Mouse (Mus musculus): ENCODE measurements at regions not wholly inside any gene's neighbourhood (a gene's known extent, or its start where the extent isn't known, plus 50 kb on each side); places are given as distances from the start of the nearest gene placed in this dataset.
A peak's percentile ranks its signal among the peaks of the same experiment; 100 is the strongest.

DNA sequence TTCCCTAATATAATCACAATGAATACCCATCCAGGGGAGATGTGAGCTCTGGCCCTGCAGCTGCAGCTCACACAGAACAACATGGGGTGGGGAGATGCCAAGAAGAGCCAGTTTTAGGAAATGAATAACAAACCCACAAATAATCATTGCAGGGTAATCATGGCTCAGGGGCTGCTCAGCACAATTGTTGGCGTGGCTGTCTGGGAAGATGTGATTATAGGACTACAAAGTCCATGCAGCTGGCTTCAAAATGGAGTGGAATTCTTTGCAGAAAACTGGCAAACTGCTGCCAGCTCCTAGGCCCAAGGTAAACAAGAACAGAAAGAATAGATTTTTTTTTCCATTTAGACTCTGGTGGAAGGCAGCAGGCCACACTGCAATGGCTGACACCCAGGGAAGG, 343.6 kb downstream of the Nuf2 start:
- 43% methylated on average over 1 of the region's 1 CpGs for WGBS
- ATAC-seq, result 0 out of 2 replicates have a peak, but pooled peaks have one; percentile 27
- no peak overlapping the region for H3K4me2 ChIP-seq (ENCODE audit: low read length)
- no peaks in the 10 kb centered on the region for H3K36me3 ChIP-seq (ENCODE audit: control insufficient read depth, insufficient read depth, low read length)
- no peaks in the 10 kb centered on the region for H3K9me3 ChIP-seq (ENCODE audit: control insufficient read depth, low read length)
- H3K27me3 ChIP-seq (replicated peaks; ENCODE audit: control insufficient read depth, insufficient read depth, low read length), result no peaks in the 10 kb centered on the region
- H3K9ac ChIP-seq (ENCODE audit: low read depth, low read length), result no peak overlapping the region
- H3K4me3 ChIP-seq (ENCODE audit: low read length), result no peak overlapping the region
- no peaks in the 10 kb centered on the region for H3K4me1 ChIP-seq (ENCODE audit: control insufficient read depth, insufficient read depth, low read depth, low read length)
- no peak overlapping the region for H3K27ac ChIP-seq (ENCODE audit: low read depth, low read length)

DNA sequence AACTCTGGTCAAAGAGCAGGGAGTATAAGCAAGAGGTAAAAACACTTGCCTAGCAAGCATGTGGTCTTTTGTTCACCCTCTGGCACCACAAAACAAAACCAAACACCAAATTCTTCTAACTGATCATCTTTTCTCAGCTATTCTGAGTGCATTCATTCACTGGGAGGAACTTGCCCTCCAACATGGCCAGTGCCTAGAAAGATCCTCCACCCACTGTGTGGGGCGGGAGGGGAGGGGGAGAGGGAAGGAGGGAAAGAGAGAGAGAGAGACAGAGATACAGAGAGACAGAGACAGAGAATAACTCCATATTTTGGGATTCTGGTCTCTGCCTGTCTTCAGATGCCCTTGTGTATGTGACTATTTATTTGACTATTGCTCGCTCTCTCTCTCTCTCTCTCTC, 360.9 kb downstream of the Nuf2 start:
- H3K9ac ChIP-seq (ENCODE audit: low read depth, low read length), result no peak overlapping the region
- no peaks in the 10 kb centered on the region for H3K9me3 ChIP-seq (ENCODE audit: control insufficient read depth, low read length)
- ATAC-seq, result no peak
- H3K4me1 ChIP-seq (ENCODE audit: control insufficient read depth, insufficient read depth, low read depth, low read length), result no peaks in the 10 kb centered on the region
- no peaks in the 10 kb centered on the region for H3K27me3 ChIP-seq (replicated peaks; ENCODE audit: control insufficient read depth, insufficient read depth, low read length)
- WGBS, result 92% methylated on average over 2 of the region's 2 CpGs
- H3K4me2 ChIP-seq (ENCODE audit: low read length), result no peak overlapping the region
- H3K36me3 ChIP-seq (ENCODE audit: control insufficient read depth, insufficient read depth, low read length), result no peaks in the 10 kb centered on the region
- no peak overlapping the region for H3K4me3 ChIP-seq (ENCODE audit: low read length)
- H3K27ac ChIP-seq (ENCODE audit: low read depth, low read length), result no peak overlapping the region

DNA sequence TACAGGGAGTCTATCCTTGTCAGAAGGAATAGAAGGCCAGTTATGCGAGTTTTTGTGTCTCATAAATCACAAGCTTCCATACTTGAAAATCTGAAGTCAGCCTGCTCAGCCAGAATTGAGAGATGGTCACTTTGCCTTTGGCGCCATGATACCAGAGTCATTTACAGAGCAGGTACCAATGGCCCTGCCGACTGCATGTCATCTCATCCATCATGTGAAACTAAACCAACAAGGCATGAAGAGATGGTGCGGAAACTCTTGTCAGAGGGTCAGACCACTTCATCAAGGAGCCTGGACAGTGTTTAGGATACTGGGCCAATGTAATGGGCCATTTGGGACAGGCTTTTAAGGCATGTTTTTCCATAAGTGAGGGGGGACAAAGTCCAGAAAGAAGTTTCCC, 363.2 kb downstream of the Nuf2 start:
- Histone ChIP-seq H3K9me3 (ENCODE audit: control insufficient read depth, low read length) (no peaks in the 10 kb centered on the region), H3K27me3 (replicated peaks; ENCODE audit: control insufficient read depth, insufficient read depth, low read length) (no peaks in the 10 kb centered on the region), H3K9ac (ENCODE audit: low read depth, low read length) (no peak overlapping the region), H3K4me3 (ENCODE audit: low read length) (no peak overlapping the region), H3K4me1 (ENCODE audit: control insufficient read depth, insufficient read depth, low read depth, low read length) (no peaks in the 10 kb centered on the region), H3K36me3 (ENCODE audit: control insufficient read depth, insufficient read depth, low read length) (no peaks in the 10 kb centered on the region), H3K4me2 (ENCODE audit: low read length) (no peak overlapping the region), H3K27ac (ENCODE audit: low read depth, low read length) (no peak overlapping the region)
- no peak for ATAC-seq
- WGBS, result 90% methylated on average over 4 of the region's 4 CpGs

DNA sequence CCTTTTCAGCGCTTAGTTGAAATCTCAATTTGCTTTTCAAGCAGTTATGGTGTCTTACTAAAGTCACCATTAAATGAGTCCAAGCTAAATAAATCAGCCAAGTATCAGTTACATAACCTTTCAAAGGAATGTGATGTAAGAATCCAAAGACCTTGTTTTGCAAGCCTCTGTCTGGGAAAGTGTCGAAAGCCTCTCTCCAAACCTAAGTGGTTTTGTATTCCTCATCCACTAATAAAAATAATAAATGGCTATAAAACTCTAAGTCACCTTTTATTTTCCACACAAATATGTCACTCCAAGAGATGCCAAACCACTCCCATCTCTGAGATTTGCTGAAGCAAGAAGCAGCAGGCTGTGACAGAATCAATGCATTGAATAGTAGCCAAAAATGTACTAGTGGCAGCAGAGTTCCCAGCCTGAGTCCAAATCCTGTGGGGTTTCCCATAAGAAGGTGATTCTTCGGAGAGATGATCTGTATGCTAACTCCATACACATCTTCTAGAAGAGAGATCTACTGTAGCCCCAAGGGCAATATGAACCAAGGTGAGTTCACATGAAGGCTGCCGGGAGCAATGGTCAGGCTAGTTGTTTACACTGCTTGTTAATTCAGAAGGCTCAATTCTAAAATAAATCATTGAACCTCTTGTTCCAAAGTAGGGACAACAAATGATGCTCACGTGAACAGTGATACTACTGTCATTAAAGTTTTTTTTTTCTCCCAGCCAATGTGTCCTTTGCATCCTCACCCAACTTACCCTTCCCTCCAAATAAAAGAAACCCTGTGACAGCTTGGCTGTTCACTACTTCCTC, 365.0 kb downstream of the Nuf2 start:
- H3K36me3 ChIP-seq (ENCODE audit: control insufficient read depth, insufficient read depth, low read length), result no peaks in the 10 kb centered on the region
- no peaks in the 10 kb centered on the region for H3K4me1 ChIP-seq (ENCODE audit: control insufficient read depth, insufficient read depth, low read depth, low read length)
- ATAC-seq, result no peak
- H3K27me3 ChIP-seq (replicated peaks; ENCODE audit: control insufficient read depth, insufficient read depth, low read length), result no peaks in the 10 kb centered on the region
- H3K4me3 ChIP-seq (ENCODE audit: low read length), result no peak overlapping the region
- 85% methylated on average over 5 of the region's 5 CpGs for WGBS
- H3K27ac ChIP-seq (ENCODE audit: low read depth, low read length), result no peak overlapping the region
- no peak overlapping the region for H3K4me2 ChIP-seq (ENCODE audit: low read length)
- no peak overlapping the region for H3K9ac ChIP-seq (ENCODE audit: low read depth, low read length)
- H3K9me3 ChIP-seq (ENCODE audit: control insufficient read depth, low read length), result no peaks in the 10 kb centered on the region

DNA sequence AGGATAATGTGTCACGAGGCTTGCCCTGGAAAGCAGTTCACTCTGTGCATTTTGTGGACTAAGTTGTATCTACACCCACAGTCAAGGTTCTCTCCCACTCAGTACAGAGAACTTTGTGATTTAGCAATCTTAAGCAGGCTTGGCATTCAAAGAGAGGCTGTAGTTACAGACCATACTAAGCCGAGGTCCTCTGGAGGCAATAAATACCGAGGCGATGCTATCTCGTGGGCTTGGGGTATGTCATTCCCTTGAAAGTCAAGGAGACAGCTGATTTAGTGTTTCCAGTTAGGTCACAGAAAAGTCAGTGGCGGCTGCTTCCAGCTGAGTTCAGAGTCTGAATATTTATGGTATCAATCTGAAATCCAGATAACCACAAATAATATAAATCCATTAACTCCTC, 370.4 kb downstream of the Nuf2 start:
- Histone ChIP-seq H3K4me1 (ENCODE audit: control insufficient read depth, insufficient read depth, low read depth, low read length) (no peaks in the 10 kb centered on the region), H3K9me3 (ENCODE audit: control insufficient read depth, low read length) (no peaks in the 10 kb centered on the region), H3K27me3 (replicated peaks; ENCODE audit: control insufficient read depth, insufficient read depth, low read length) (no peaks in the 10 kb centered on the region), H3K9ac (ENCODE audit: low read depth, low read length) (no peak overlapping the region), H3K4me2 (ENCODE audit: low read length) (no peak overlapping the region), H3K36me3 (ENCODE audit: control insufficient read depth, insufficient read depth, low read length) (no peaks in the 10 kb centered on the region), H3K4me3 (ENCODE audit: low read length) (no peak overlapping the region), H3K27ac (ENCODE audit: low read depth, low read length) (no peak overlapping the region)
- WGBS, result 81% methylated on average over 6 of the region's 6 CpGs
- ATAC-seq, result no peak

DNA sequence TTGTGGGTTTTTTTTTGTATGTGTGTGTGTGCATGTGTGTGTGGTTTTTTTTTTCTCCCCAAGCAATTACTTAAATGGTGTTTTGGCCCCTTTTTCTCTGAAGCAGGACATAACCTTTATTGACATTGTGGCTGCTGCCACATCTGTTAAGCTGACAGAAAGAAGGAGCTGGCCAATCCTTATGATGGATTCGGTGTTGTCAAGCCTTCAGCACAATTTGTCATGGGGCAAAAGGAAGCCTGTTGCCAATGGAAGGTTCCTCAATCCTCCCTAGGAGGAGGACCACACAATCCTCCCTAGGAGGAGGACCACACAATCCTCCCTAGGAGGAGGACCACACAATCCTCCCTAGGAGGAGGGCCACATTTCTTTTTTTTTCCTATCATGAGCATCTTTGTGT, 371.0 kb downstream of the Nuf2 start:
- no peak for ATAC-seq
- H3K4me2 ChIP-seq (ENCODE audit: low read length), result no peak overlapping the region
- no peaks in the 10 kb centered on the region for H3K36me3 ChIP-seq (ENCODE audit: control insufficient read depth, insufficient read depth, low read length)
- H3K9me3 ChIP-seq (ENCODE audit: control insufficient read depth, low read length), result no peaks in the 10 kb centered on the region
- H3K9ac ChIP-seq (ENCODE audit: low read depth, low read length), result no peak overlapping the region
- H3K4me3 ChIP-seq (ENCODE audit: low read length), result no peak overlapping the region
- H3K4me1 ChIP-seq (ENCODE audit: control insufficient read depth, insufficient read depth, low read depth, low read length), result no peaks in the 10 kb centered on the region
- H3K27ac ChIP-seq (ENCODE audit: low read depth, low read length), result no peak overlapping the region
- H3K27me3 ChIP-seq (replicated peaks; ENCODE audit: control insufficient read depth, insufficient read depth, low read length), result no peaks in the 10 kb centered on the region
- 64% methylated on average over 1 of the region's 1 CpGs for WGBS

DNA sequence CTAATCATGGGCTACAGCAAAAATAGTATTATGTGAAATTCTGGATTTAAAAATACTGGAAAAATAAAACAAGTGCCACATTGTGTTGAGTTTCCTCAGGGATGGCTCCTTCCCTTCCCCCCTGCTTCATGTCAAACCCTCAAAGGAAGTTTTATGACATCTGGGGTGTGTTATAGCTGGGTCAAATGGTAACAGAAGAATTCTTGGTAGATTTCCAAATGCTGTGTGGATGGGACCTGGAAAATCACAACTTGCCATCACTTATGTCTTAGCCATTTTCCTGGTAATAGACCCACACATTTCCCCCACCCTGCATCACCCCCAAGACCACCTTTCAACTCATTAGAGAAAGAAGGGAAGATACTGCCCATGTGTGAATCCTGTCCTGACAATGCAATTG, 371.5 kb downstream of the Nuf2 start:
- Histone ChIP-seq H3K4me1 (ENCODE audit: control insufficient read depth, insufficient read depth, low read depth, low read length) (no peaks in the 10 kb centered on the region), H3K4me2 (ENCODE audit: low read length) (no peak overlapping the region), H3K36me3 (ENCODE audit: control insufficient read depth, insufficient read depth, low read length) (no peaks in the 10 kb centered on the region), H3K9me3 (ENCODE audit: control insufficient read depth, low read length) (no peaks in the 10 kb centered on the region), H3K4me3 (ENCODE audit: low read length) (no peak overlapping the region), H3K9ac (ENCODE audit: low read depth, low read length) (no peak overlapping the region), H3K27me3 (replicated peaks; ENCODE audit: control insufficient read depth, insufficient read depth, low read length) (no peaks in the 10 kb centered on the region), H3K27ac (ENCODE audit: low read depth, low read length) (no peak overlapping the region)
- ATAC-seq, result no peak

DNA sequence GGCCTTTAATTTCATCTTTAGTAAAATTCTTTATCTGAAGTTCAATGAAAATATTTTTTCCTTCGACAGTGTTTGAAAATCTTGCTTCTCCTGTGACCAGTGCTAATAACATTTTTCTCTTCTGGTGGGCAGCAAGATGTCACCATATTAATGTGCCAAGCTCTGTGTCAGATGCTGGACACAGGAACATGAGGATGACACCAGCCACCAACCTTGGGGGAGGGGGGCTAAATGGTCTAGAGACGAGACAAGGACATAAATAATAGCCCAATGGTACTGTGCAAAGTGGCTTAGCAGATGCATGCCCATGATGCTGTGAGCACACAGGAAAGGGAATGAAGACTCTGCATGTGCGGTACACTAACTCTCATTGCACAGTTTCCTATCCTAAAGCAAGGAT, 373.8 kb downstream of the Nuf2 start:
- Histone ChIP-seq H3K27me3 (replicated peaks; ENCODE audit: control insufficient read depth, insufficient read depth, low read length) (no peaks in the 10 kb centered on the region), H3K9me3 (ENCODE audit: control insufficient read depth, low read length) (no peaks in the 10 kb centered on the region), H3K4me2 (ENCODE audit: low read length) (no peak overlapping the region), H3K9ac (ENCODE audit: low read depth, low read length) (no peak overlapping the region), H3K27ac (ENCODE audit: low read depth, low read length) (no peak overlapping the region), H3K4me3 (ENCODE audit: low read length) (no peak overlapping the region), H3K36me3 (ENCODE audit: control insufficient read depth, insufficient read depth, low read length) (no peaks in the 10 kb centered on the region), H3K4me1 (ENCODE audit: control insufficient read depth, insufficient read depth, low read depth, low read length) (no peaks in the 10 kb centered on the region)
- ATAC-seq, result no peak
- WGBS, result 76% methylated on average over 3 of the region's 3 CpGs

DNA sequence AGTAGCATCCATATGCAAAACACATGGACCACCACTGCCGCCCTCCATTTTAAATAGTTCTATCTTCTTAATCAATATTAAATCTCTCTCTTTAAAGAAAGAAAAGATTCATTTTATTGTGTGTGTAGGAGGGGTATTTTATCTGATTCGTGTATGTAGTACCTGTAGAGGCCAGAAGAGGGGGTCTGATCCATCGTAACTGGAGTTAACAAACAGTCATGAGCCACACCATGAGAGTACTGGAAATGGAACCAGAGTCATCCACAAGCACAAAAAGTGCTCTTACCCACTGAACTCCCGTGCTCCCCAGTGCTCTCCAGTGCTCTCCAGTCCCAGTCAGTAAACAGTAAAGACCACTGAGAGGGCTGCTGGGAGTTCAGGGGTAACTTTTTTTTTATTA, 374.4 kb downstream of the Nuf2 start:
- H3K4me2 ChIP-seq (ENCODE audit: low read length), result no peak overlapping the region
- no peaks in the 10 kb centered on the region for H3K27me3 ChIP-seq (replicated peaks; ENCODE audit: control insufficient read depth, insufficient read depth, low read length)
- WGBS, result 82% methylated on average over 4 of the region's 4 CpGs
- ATAC-seq, result no peak
- no peaks in the 10 kb centered on the region for H3K36me3 ChIP-seq (ENCODE audit: control insufficient read depth, insufficient read depth, low read length)
- no peaks in the 10 kb centered on the region for H3K9me3 ChIP-seq (ENCODE audit: control insufficient read depth, low read length)
- no peak overlapping the region for H3K4me3 ChIP-seq (ENCODE audit: low read length)
- H3K4me1 ChIP-seq (ENCODE audit: control insufficient read depth, insufficient read depth, low read depth, low read length), result no peaks in the 10 kb centered on the region
- H3K27ac ChIP-seq (ENCODE audit: low read depth, low read length), result no peak overlapping the region
- no peak overlapping the region for H3K9ac ChIP-seq (ENCODE audit: low read depth, low read length)

Measured in hindbrain, embryonic 16.5 days (tissue).